Mouse (Mus musculus): ENCODE data around the gene Pdcd1lg2. TPM values are rescaled to one million over a fixed set of nuclear protein-coding genes. Genes with fewer than 3 reads are reported as not detected.

Gene Pdcd1lg2
- polyA plus RNA-seq, 1 experiment from 2014 or later: not detected

DNA sequence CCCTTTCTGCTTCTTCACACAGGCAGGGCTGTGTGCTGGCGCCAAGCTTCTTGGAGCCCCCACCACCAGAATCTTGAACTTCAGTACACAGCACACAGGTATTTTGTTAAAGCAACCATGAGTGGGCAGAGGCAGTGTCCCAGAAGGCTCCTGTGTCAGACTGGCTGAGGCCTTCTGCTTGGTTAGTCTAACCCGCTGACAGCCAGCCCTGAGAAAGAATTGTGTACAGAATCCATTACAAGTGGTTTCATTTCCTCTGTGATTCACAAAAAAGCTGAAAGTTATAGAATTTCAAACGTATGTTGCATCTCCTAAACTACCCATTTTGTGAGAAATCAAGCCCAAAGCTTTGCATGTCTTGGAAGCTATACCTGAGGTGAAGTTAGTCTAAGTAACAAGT lies 19.8 kb downstream of the Pdcd1lg2 start:
- no peaks in the 10 kb centered on the region for H3K9me3 ChIP-seq (ENCODE audit: low read length)
- H3K27me3 ChIP-seq (ENCODE audit: insufficient read depth, low read length): no peaks in the 10 kb centered on the region
- H3K9ac ChIP-seq (replicated peaks; ENCODE audit: low read length): no peak overlapping the region
- no peaks in the 10 kb centered on the region for H3K4me1 ChIP-seq (ENCODE audit: insufficient read depth, low read length)
- H3K4me3 ChIP-seq (ENCODE audit: low read length): no peak overlapping the region
- H3K27ac ChIP-seq (ENCODE audit: low read length): no peak overlapping the region
- 84% methylated on average over 3 of the region's 3 CpGs for WGBS
- H3K36me3 ChIP-seq (ENCODE audit: insufficient read depth, low read length): no peaks in the 10 kb centered on the region
- no peak overlapping the region for H3K4me2 ChIP-seq (replicated peaks; ENCODE audit: low read depth, low read length)
- no peak for ATAC-seq (ENCODE audit: low FRiP score, low TSS enrichment)

DNA sequence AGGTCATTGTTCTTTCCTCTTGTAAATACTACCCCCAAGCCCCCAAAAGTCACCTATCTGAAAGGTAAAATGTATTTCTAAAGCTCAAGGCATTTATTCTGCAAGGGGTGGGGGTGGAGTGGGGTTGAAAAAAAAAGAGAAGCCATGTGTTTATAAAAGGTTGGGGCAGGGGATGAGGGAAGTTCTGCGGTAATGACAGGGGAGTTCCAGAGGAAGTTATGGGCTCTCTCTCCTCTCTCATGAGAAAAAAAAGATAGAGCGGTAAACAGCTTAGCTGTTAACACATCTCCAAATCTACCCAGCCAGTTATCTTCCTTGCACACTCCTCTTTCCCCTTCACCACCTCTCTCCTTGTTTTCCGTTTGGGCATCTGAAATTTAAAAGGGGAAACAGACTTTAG lies 20.2 kb downstream of the Pdcd1lg2 start:
- no peak overlapping the region for H3K4me3 ChIP-seq (ENCODE audit: low read length)
- WGBS: 68% methylated on average over 3 of the region's 3 CpGs
- H3K9me3 ChIP-seq (ENCODE audit: low read length): no peaks in the 10 kb centered on the region
- H3K27ac ChIP-seq (ENCODE audit: low read length): no peak overlapping the region
- H3K4me1 ChIP-seq (ENCODE audit: insufficient read depth, low read length): no peaks in the 10 kb centered on the region
- H3K27me3 ChIP-seq (ENCODE audit: insufficient read depth, low read length): no peaks in the 10 kb centered on the region
- H3K4me2 ChIP-seq (replicated peaks; ENCODE audit: low read depth, low read length): no peak overlapping the region
- H3K9ac ChIP-seq (replicated peaks; ENCODE audit: low read length): no peak overlapping the region
- H3K36me3 ChIP-seq (ENCODE audit: insufficient read depth, low read length): no peaks in the 10 kb centered on the region
- ATAC-seq (ENCODE audit: low FRiP score, low TSS enrichment): no peak

DNA sequence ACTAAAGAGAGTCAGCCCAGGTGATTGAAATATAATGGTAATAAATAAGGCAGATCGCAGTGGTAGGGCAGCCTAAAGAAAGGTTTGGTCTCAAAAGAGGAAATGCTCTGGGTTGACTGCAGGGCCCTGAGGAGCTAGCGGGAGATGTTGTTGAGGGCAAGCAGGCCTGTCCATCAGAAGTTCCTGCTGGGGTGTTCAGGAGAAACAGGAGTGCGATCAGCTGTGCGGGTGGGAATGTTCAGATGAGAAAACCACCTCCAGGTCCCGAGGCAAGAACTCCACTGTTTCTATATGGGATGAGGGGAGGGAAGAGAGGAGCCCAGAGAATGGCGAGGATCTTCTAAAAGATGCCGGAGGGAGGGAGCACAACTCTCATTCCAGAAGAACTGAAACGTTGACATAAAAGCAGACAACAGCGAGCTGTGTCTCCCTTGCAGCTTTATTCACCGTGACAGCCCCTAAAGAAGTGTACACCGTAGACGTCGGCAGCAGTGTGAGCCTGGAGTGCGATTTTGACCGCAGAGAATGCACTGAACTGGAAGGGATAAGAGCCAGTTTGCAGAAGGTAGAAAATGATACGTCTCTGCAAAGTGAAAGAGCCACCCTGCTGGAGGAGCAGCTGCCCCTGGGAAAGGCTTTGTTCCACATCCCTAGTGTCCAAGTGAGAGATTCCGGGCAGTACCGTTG lies 26.2 kb downstream of the Pdcd1lg2 start:
- H3K36me3 ChIP-seq (ENCODE audit: insufficient read depth, low read length): no peaks in the 10 kb centered on the region
- ATAC-seq (ENCODE audit: low FRiP score, low TSS enrichment): no peak
- H3K4me2 ChIP-seq (replicated peaks; ENCODE audit: low read depth, low read length): no peak overlapping the region
- no peak overlapping the region for H3K4me3 ChIP-seq (ENCODE audit: low read length)
- no peaks in the 10 kb centered on the region for H3K27me3 ChIP-seq (ENCODE audit: insufficient read depth, low read length)
- WGBS: 80% methylated on average over 18 of the region's 18 CpGs
- no peaks in the 10 kb centered on the region for H3K9me3 ChIP-seq (ENCODE audit: low read length)
- H3K9ac ChIP-seq (replicated peaks; ENCODE audit: low read length): no peak overlapping the region
- no peak overlapping the region for H3K27ac ChIP-seq (ENCODE audit: low read length)
- no peaks in the 10 kb centered on the region for H3K4me1 ChIP-seq (ENCODE audit: insufficient read depth, low read length)

DNA sequence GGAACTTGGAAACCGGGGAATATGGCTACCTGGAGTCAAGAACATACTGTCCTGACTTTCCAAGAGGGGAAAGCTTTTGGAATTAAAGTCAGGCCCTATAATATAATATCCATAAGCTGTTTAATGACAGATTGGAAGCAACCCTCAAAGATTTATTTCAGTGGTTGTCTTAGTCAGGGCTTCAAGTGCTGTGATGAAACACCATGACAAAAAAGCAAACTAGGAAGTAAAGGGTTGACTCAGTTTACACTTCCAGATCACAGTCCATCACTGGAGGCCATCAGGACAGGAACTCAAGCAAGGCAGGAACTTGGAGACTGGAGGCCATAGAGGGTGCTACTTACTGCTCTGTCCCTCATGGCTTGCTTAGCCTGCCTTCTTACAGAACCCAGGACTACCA lies 27.1 kb downstream of the Pdcd1lg2 start:
- Histone ChIP-seq H3K27me3 (ENCODE audit: insufficient read depth, low read length) (no peaks in the 10 kb centered on the region), H3K4me3 (ENCODE audit: low read length) (no peak overlapping the region), H3K36me3 (ENCODE audit: insufficient read depth, low read length) (no peaks in the 10 kb centered on the region), H3K27ac (ENCODE audit: low read length) (no peak overlapping the region), H3K9ac (replicated peaks; ENCODE audit: low read length) (no peak overlapping the region), H3K9me3 (ENCODE audit: low read length) (no peaks in the 10 kb centered on the region), H3K4me2 (replicated peaks; ENCODE audit: low read depth, low read length) (no peak overlapping the region), H3K4me1 (ENCODE audit: insufficient read depth, low read length) (no peaks in the 10 kb centered on the region)
- no peak for ATAC-seq (ENCODE audit: low FRiP score, low TSS enrichment)
- WGBS: 86% methylated on average over 1 of the region's 1 CpGs

DNA sequence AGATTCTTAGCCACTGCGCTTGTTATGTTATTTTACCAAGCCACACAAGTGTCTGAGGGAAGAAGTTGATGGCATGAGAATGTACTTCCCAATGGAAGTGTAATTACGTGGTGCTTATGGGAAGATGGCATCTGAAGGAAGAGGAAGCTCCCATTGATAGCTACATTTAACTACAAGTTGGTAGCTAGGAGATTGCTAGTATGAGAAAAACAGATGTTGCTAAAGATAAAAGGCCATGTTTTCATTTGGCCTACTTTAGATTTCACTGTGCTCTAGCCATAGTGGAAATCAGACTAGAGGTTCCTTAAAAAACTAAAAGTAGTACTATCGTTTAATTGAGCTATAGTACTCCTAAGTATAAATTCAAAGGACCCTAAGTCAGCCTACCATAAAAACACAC lies 28.5 kb downstream of the Pdcd1lg2 start:
- Histone ChIP-seq H3K27me3 (ENCODE audit: insufficient read depth, low read length) (no peaks in the 10 kb centered on the region), H3K9me3 (ENCODE audit: low read length) (no peaks in the 10 kb centered on the region), H3K4me2 (replicated peaks; ENCODE audit: low read depth, low read length) (no peak overlapping the region), H3K36me3 (ENCODE audit: insufficient read depth, low read length) (no peaks in the 10 kb centered on the region), H3K27ac (ENCODE audit: low read length) (no peak overlapping the region), H3K9ac (replicated peaks; ENCODE audit: low read length) (no peak overlapping the region), H3K4me3 (ENCODE audit: low read length) (no peak overlapping the region), H3K4me1 (ENCODE audit: insufficient read depth, low read length) (no peaks in the 10 kb centered on the region)
- 78% methylated on average over 3 of the region's 3 CpGs for WGBS
- ATAC-seq (ENCODE audit: low FRiP score, low TSS enrichment): no peak

DNA sequence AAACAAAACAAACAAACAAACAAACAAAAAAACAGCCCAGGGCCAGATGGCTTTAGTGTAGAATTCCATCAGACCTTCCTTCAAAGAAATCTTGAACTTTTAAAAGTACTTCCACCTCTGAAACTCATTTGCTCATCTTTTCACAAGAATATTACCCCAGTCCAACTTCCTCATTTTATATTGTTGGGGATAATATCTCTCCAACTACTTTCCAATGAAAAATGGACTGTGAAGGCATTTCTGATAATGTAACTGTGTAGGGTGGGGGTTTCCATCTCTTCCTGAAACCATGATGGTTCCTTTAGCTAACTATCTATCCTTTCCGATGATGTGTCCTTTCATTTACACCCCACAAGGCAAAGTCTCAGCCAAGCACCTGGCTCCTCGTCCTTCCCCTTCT lies 31.8 kb downstream of the Pdcd1lg2 start:
- Histone ChIP-seq H3K36me3 (ENCODE audit: insufficient read depth, low read length) (no peaks in the 10 kb centered on the region), H3K4me3 (ENCODE audit: low read length) (no peak overlapping the region), H3K4me1 (ENCODE audit: insufficient read depth, low read length) (no peaks in the 10 kb centered on the region), H3K9me3 (ENCODE audit: low read length) (no peaks in the 10 kb centered on the region), H3K4me2 (replicated peaks; ENCODE audit: low read depth, low read length) (no peak overlapping the region), H3K27ac (ENCODE audit: low read length) (no peak overlapping the region), H3K9ac (replicated peaks; ENCODE audit: low read length) (no peak overlapping the region), H3K27me3 (ENCODE audit: insufficient read depth, low read length) (no peaks in the 10 kb centered on the region)
- no peak for ATAC-seq (ENCODE audit: low FRiP score, low TSS enrichment)
- WGBS: 78% methylated on average over 2 of the region's 2 CpGs

DNA sequence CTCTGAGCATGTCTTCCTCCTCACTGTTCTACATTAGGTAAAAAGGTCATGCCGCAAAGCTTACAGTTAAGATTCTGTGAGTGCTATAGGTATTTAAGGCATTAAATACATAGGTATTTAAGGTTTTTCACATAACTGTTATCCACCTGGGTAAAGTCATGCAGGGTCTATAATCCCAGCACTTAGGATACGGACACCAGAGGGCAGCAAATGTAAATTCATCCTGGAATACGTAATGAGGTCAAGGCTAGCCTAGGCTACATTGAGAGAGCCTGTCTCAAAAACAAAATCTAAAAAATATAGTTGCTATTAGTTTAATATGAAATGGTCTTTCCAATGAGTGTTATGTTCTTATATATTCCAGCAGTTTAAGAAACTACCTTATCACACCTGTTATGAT lies 33.6 kb downstream of the Pdcd1lg2 start:
- Histone ChIP-seq H3K9me3 (ENCODE audit: low read length) (no peaks in the 10 kb centered on the region), H3K27me3 (ENCODE audit: insufficient read depth, low read length) (no peaks in the 10 kb centered on the region), H3K36me3 (ENCODE audit: insufficient read depth, low read length) (no peaks in the 10 kb centered on the region), H3K4me3 (ENCODE audit: low read length) (no peak overlapping the region), H3K4me1 (ENCODE audit: insufficient read depth, low read length) (no peaks in the 10 kb centered on the region), H3K9ac (replicated peaks; ENCODE audit: low read length) (no peak overlapping the region), H3K4me2 (replicated peaks; ENCODE audit: low read depth, low read length) (no peak overlapping the region), H3K27ac (ENCODE audit: low read length) (no peak overlapping the region)
- no peak for ATAC-seq (ENCODE audit: low FRiP score, low TSS enrichment)
- WGBS: 95% methylated on average over 3 of the region's 3 CpGs

DNA sequence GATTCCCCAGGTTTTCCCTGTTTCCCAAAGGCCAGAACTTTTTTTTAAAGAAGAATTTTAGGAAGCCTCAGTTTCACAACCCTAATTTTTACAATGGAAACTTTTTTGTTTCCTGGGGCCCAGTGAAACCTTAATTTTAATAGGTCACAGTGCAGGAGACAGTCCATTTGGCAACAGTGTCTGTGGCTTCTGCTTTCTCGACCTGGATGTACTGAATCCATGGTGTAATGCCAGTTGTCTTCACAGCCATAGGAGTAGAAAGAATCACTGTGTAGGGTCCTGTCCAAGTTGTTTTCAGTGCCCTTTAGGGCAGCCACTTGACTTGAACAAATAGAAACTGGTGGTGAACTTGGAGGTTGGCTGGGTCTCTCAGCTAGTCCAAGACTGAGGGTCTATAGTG lies 37.7 kb downstream of the Pdcd1lg2 start:
- H3K9me3 ChIP-seq (ENCODE audit: low read length): peaks cover 5% of the 10 kb centered on the region; the same call in 1 of the 2 replicates
- H3K27ac ChIP-seq (ENCODE audit: low read length): no peak overlapping the region
- no peak overlapping the region for H3K4me2 ChIP-seq (replicated peaks; ENCODE audit: low read depth, low read length)
- no peak overlapping the region for H3K4me3 ChIP-seq (ENCODE audit: low read length)
- ATAC-seq (ENCODE audit: low FRiP score, low TSS enrichment): no peak
- no peaks in the 10 kb centered on the region for H3K4me1 ChIP-seq (ENCODE audit: insufficient read depth, low read length)
- no peaks in the 10 kb centered on the region for H3K36me3 ChIP-seq (ENCODE audit: insufficient read depth, low read length)
- H3K9ac ChIP-seq (replicated peaks; ENCODE audit: low read length): no peak overlapping the region
- no peaks in the 10 kb centered on the region for H3K27me3 ChIP-seq (ENCODE audit: insufficient read depth, low read length)
- WGBS: 72% methylated on average over 1 of the region's 1 CpGs

DNA sequence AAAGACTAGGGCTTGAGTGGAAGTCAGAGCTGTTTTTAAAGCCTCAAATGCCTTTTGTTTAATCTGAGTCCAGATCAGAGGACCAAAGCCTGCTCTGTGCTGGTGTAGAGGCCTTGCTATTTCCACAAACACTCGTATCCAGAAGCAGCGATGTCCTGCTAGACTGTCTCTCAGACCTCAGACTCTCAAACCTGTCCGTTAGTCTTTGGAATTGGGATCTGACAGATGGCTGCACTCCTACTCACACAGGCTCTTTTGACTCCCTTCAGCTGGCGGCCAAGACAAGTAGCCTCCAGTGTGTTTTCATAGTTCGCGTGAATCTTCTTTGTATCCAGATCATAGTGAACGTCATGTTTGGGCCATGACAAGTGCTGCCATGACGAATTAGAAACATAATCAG lies 39.7 kb downstream of the Pdcd1lg2 start:
- no peak overlapping the region for H3K9ac ChIP-seq (replicated peaks; ENCODE audit: low read length)
- H3K4me3 ChIP-seq (ENCODE audit: low read length): no peak overlapping the region
- H3K27ac ChIP-seq (ENCODE audit: low read length): no peak overlapping the region
- peaks cover 5% of the 10 kb centered on the region; the same call in 1 of the 2 replicates for H3K9me3 ChIP-seq (ENCODE audit: low read length)
- H3K4me1 ChIP-seq (ENCODE audit: insufficient read depth, low read length): no peaks in the 10 kb centered on the region
- H3K36me3 ChIP-seq (ENCODE audit: insufficient read depth, low read length): no peaks in the 10 kb centered on the region
- ATAC-seq (ENCODE audit: low FRiP score, low TSS enrichment): no peak
- no peak overlapping the region for H3K4me2 ChIP-seq (replicated peaks; ENCODE audit: low read depth, low read length)
- no peaks in the 10 kb centered on the region for H3K27me3 ChIP-seq (ENCODE audit: insufficient read depth, low read length)
- WGBS: 77% methylated on average over 8 of the region's 8 CpGs

DNA sequence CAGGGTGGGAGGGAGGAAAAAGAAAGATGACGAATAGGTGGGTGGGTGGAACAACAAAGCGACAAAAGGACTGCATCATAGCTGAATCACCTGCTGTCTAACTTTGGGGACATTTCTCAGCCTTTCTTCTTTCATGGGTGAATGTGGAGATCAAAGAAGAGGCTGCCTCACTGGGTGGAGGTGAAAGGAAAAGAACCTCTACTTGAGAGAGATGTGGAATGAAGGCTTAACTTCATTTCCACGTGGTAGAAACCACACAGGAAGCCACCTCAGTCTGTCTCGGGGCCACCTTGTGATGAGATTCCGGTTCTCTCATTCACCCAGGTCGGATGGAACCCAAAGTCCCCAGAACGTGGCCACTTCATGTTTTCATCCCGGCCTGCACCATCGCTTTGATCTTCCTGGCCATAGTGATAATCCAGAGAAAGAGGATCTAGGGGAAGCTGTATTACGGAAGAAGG lies 43.5 kb downstream of the Pdcd1lg2 start:
- WGBS: 77% methylated on average over 10 of the region's 10 CpGs
- no peak for ATAC-seq (ENCODE audit: low FRiP score, low TSS enrichment)

More for the DNA sequence above, 43.5 kb downstream of the Pdcd1lg2 start:
- H3K9ac ChIP-seq (replicated peaks; ENCODE audit: low read length): no peak overlapping the region
- no peaks in the 10 kb centered on the region for H3K36me3 ChIP-seq (ENCODE audit: insufficient read depth, low read length)
- H3K9me3 ChIP-seq (ENCODE audit: low read length): peaks cover 5% of the 10 kb centered on the region; the same call in 1 of the 2 replicates
- H3K27ac ChIP-seq (ENCODE audit: low read length): no peak overlapping the region
- no peaks in the 10 kb centered on the region for H3K27me3 ChIP-seq (ENCODE audit: insufficient read depth, low read length)
- no peak overlapping the region for H3K4me3 ChIP-seq (ENCODE audit: low read length)
- no peak overlapping the region for H3K4me2 ChIP-seq (replicated peaks; ENCODE audit: low read depth, low read length)
- no peaks in the 10 kb centered on the region for H3K4me1 ChIP-seq (ENCODE audit: insufficient read depth, low read length)

Data from kidney, embryonic 16.5 days (tissue).